Mouse (Mus musculus) hindbrain, embryonic 13.5 days (tissue): ENCODE measurements at regions not wholly inside any gene's neighbourhood (a gene's known extent, or its start where the extent isn't known, plus 50 kb on each side); places are given as distances from the start of the nearest gene placed in this dataset.

Experiments used
- ATAC-seq: fragments of 200-750 bp; cut with Nextera tagmentation; 2 replicates; pipeline ENCODE4 v1.8.0; 2017; ENCODE audit warnings: moderate TSS enrichment; ENCODE audit not compliant: low FRiP score
- H3K27ac ChIP-seq: fragments of 300-500 bp; sonication (generic); 2 replicates; pipeline ENCODE4 v1.5.1; 2015; ENCODE audit warnings: inconsistent platforms, mild to moderate bottlenecking, moderate library complexity
- H3K27me3 ChIP-seq: fragments of 300-500 bp; sonication (generic); 2 replicates; pipeline ENCODE4 v1.6.1; 2015; ENCODE audit warnings: mild to moderate bottlenecking, inconsistent platforms
- H3K36me3 ChIP-seq: fragments of 300-500 bp; sonication (generic); 2 replicates; pipeline ENCODE4 v1.6.1; 2015; ENCODE audit warnings: mild to moderate bottlenecking, inconsistent platforms
- H3K4me1 ChIP-seq: fragments of 300-500 bp; sonication (generic); replicated peaks from 2 replicates; pipeline ENCODE4 v1.6.1; 2015; ENCODE audit warnings: inconsistent platforms
- H3K4me2 ChIP-seq: fragments of 300-500 bp; sonication (generic); 2 replicates; pipeline ENCODE4 v1.6.1; 2015; ENCODE audit warnings: inconsistent platforms, mild to moderate bottlenecking, moderate library complexity
- H3K4me3 ChIP-seq: fragments of 300-500 bp; sonication (generic); 2 replicates; pipeline ENCODE4 v1.5.1; 2015; ENCODE audit warnings: mild to moderate bottlenecking, inconsistent platforms
- H3K9ac ChIP-seq: fragments of 300-500 bp; sonication (generic); 2 replicates; pipeline ENCODE4 v1.6.1; 2015; ENCODE audit warnings: mild to moderate bottlenecking, inconsistent platforms
- H3K9me3 ChIP-seq: fragments of 300-500 bp; sonication (generic); 2 replicates; pipeline ENCODE4 v1.6.1; 2016; ENCODE audit warnings: inconsistent platforms
- WGBS: fragments of 180-500 bp; shearing (Covaris S2); methylation state at CpG from one replicate; pipeline ENCODE4 v1.1.7; 2015; 5-methylcytosine and 5-hydroxymethylcytosine counted together

GRCm38 (mm10) chr12:58743800-58744199, 268.0 kb downstream of the Sec23a start:
- ATAC-seq = no peak

GRCm38 (mm10) chr12:58728094-58728493, 283.7 kb downstream of the Sec23a start:
- 75% methylated on average over 1 of the region's 1 CpGs for WGBS
- no peaks in the 10 kb centered on the region for H3K4me1 ChIP-seq
- H3K9ac ChIP-seq = no peak overlapping the region
- no peak overlapping the region for H3K27ac ChIP-seq
- H3K9me3 ChIP-seq = no peaks in the 10 kb centered on the region
- no peaks in the 10 kb centered on the region for H3K27me3 ChIP-seq
- ATAC-seq = no peak
- H3K4me3 ChIP-seq = no peak overlapping the region
- no peak overlapping the region for H3K4me2 ChIP-seq
- no peaks in the 10 kb centered on the region for H3K36me3 ChIP-seq

More at GRCm38 (mm10) chr12:58743800-58744199, 268.0 kb downstream of the Sec23a start:
- Histone ChIP-seq H3K4me3 (no peak overlapping the region), H3K4me1 (no peaks in the 10 kb centered on the region), H3K27ac (no peak overlapping the region), H3K9ac (no peak overlapping the region), H3K9me3 (no peaks in the 10 kb centered on the region), H3K36me3 (no peaks in the 10 kb centered on the region), H3K4me2 (no peak overlapping the region), H3K27me3 (no peaks in the 10 kb centered on the region)
- WGBS = 82% methylated on average over 1 of the region's 1 CpGs

DNA sequence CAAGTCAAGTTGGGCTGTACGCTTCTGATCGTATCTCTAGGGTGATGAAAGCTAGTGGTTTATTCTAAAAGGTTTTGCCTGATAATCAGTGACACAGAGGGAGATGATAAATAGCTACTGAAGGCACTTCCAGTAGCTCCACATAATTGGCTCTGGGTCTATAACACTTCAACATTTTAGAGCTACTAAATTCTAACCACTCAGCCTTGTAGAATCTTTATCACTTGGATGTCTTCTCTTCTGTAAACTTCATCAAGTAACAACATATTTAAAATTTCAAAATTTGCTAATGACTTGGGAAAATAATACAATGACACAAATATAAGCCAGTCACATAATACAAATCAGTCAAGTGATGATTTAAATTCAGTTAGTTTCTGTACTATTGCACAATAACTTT, 284.3 kb downstream of the Sec23a start:
- H3K36me3 ChIP-seq = no peaks in the 10 kb centered on the region
- H3K9ac ChIP-seq = no peak overlapping the region
- H3K27ac ChIP-seq = no peak overlapping the region

DNA sequence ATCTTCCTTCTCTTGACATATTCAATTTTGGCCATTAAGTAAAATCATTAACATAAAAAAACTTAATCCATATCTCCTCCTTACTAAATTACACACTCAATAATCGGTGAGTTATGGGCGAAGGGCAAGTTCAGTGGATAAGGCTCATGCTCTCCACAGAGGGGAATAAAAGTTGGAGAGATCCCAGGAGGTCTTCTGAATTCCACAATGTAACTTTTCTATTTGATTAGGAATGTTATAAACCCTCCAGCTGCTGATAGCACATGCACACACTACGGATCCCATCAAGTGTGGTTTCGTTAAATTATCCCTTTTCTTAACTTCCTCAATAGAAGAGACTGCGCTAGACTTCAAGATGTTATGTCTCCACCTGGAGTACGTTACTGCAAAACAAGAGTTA, 293.9 kb downstream of the Sec23a start:
- Histone ChIP-seq H3K9me3 (no peaks in the 10 kb centered on the region), H3K9ac (no peak overlapping the region), H3K4me3 (no peak overlapping the region), H3K4me1 (no peaks in the 10 kb centered on the region), H3K4me2 (no peak overlapping the region), H3K36me3 (no peaks in the 10 kb centered on the region), H3K27me3 (no peaks in the 10 kb centered on the region), H3K27ac (no peak overlapping the region)
- 95% methylated on average over 6 of the region's 6 CpGs for WGBS
- no peak for ATAC-seq

More for the DNA sequence above, 284.3 kb downstream of the Sec23a start:
- H3K4me1 ChIP-seq = no peaks in the 10 kb centered on the region
- 86% methylated on average over 2 of the region's 2 CpGs for WGBS
- H3K27me3 ChIP-seq = no peaks in the 10 kb centered on the region
- H3K4me3 ChIP-seq = no peak overlapping the region
- no peaks in the 10 kb centered on the region for H3K9me3 ChIP-seq
- no peak for ATAC-seq
- no peak overlapping the region for H3K4me2 ChIP-seq

- 87% methylated on average over 1 of the region's 1 CpGs for WGBS
- Histone ChIP-seq H3K4me1 (no peaks in the 10 kb centered on the region), H3K27ac (no peak overlapping the region), H3K4me3 (no peak overlapping the region), H3K27me3 (no peaks in the 10 kb centered on the region), H3K4me2 (no peak overlapping the region), H3K9me3 (no peaks in the 10 kb centered on the region), H3K9ac (no peak overlapping the region), H3K36me3 (no peaks in the 10 kb centered on the region)
- no peak for ATAC-seq
Observed at GRCm38 (mm10) chr12:58714207-58714606, 297.6 kb downstream of the Sec23a start.

DNA sequence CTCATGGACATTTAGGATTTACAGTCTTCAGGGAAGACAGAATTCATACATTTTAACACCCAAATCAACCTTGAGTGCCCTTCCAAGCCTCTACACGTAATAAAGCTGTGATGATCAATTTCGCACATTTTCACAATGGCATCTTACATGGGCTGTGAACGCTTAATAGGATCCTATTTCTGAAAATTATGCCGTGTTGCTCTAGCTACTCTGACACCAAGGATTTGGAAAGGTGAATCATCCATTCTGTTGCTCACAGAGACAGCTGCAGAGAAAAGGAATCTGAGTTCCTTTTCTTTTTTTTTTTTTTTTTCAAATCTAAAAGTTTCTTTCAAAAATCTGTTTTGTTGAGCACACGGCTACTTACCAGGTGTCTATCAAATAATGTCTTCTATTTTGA, 316.1 kb downstream of the Sec23a start:
- 82% methylated on average over 5 of the region's 5 CpGs for WGBS
- Histone ChIP-seq H3K36me3 (no peaks in the 10 kb centered on the region), H3K9ac (no peak overlapping the region), H3K9me3 (no peaks in the 10 kb centered on the region; the same call in 1 of the 2 replicates), H3K4me2 (no peak overlapping the region), H3K27me3 (no peaks in the 10 kb centered on the region), H3K4me3 (no peak overlapping the region), H3K27ac (no peak overlapping the region), H3K4me1 (no peaks in the 10 kb centered on the region)
- ATAC-seq = no peak

GRCm38 (mm10) chr12:58669914-58670635, 341.7 kb downstream of the Sec23a start:
- peak; percentile 86 for ATAC-seq
- H3K27ac ChIP-seq = no peak overlapping the region
- no peaks in the 10 kb centered on the region for H3K9me3 ChIP-seq
- H3K4me3 ChIP-seq = no peak overlapping the region
- no peaks in the 10 kb centered on the region for H3K36me3 ChIP-seq
- WGBS = 70% methylated on average over 3 of the region's 3 CpGs
- H3K4me1 ChIP-seq = no peaks in the 10 kb centered on the region
- H3K9ac ChIP-seq = no peak overlapping the region
- H3K4me2 ChIP-seq = no peak overlapping the region
- no peaks in the 10 kb centered on the region for H3K27me3 ChIP-seq

DNA sequence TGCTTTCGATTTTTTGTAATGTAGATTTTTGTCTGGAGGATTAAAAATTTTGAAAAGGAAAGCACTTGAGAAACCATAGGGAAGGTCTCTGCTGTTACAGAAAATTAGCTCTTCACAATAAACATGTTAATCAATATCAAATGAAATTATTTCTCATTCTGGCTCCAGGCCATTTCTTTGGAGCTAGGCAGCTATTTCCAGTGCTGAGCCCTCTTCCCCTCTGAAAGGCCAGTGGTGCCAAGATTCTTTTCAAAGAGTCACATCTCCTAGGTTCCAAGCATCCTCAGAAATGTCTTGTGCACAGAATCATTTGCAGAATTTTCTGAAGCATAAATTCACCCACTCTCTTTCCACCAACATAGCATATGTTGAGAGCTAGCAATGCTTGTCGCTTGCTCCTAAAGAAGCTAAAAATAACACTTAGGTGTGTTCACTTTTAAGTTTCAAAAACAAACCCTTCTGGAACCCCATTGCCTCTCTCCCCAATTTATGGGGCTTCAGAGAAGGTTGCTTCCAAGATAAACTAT, 357.2 kb downstream of the Sec23a start:
- Histone ChIP-seq H3K9me3 (no peaks in the 10 kb centered on the region), H3K4me1 (peaks cover 8% of the 10 kb centered on the region; the same call in 1 of the 2 replicates), H3K27ac (no peak overlapping the region), H3K36me3 (no peaks in the 10 kb centered on the region), H3K4me3 (no peak overlapping the region), H3K9ac (no peak overlapping the region), H3K4me2 (no peak overlapping the region), H3K27me3 (no peaks in the 10 kb centered on the region)
- 88% methylated on average over 2 of the region's 2 CpGs for WGBS
- no peak for ATAC-seq

GRCm38 (mm10) chr12:58653751-58654150, 358.1 kb downstream of the Sec23a start:
- Histone ChIP-seq H3K4me1 (peaks cover 8% of the 10 kb centered on the region; the same call in 1 of the 2 replicates), H3K27me3 (no peaks in the 10 kb centered on the region), H3K27ac (0 out of 2 replicates have a peak overlapping the region, but pooled peaks have one; percentile 70), H3K9me3 (no peaks in the 10 kb centered on the region), H3K4me2 (no peak overlapping the region), H3K36me3 (no peaks in the 10 kb centered on the region), H3K9ac (no peak overlapping the region), H3K4me3 (no peak overlapping the region)
- WGBS = 64% methylated on average over 6 of the region's 6 CpGs
- ATAC-seq = no peak

DNA sequence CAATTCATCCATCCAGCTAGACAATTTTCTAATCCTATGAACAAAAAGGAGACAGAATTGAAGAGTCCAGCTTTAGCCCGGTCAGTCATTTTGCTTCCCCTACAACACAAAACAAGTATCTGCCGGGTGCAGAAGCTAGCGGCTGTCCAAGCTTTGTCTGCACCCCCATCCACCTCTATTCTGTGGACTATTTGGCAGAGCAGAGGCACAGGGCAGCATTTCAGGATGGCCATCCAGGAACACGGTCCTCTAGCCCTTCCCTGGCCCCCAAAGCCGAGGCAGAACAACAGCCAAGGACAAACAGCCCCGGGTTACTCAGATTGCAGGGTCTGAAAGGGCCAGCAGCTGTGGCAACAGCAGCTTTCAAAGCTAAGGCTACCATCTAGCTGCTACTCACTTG, 358.6 kb downstream of the Sec23a start:
- H3K4me3 ChIP-seq = no peak overlapping the region
- peaks cover 8% of the 10 kb centered on the region; the same call in 1 of the 2 replicates for H3K4me1 ChIP-seq
- no peak overlapping the region for H3K4me2 ChIP-seq
- ATAC-seq = no peak
- no peaks in the 10 kb centered on the region for H3K27me3 ChIP-seq
- no peak overlapping the region for H3K9ac ChIP-seq
- peak overlapping the region; percentile 70; the same call in 1 of the 2 replicates for H3K27ac ChIP-seq
- no peaks in the 10 kb centered on the region for H3K9me3 ChIP-seq
- WGBS = 62% methylated on average over 6 of the region's 6 CpGs
- H3K36me3 ChIP-seq = no peaks in the 10 kb centered on the region

DNA sequence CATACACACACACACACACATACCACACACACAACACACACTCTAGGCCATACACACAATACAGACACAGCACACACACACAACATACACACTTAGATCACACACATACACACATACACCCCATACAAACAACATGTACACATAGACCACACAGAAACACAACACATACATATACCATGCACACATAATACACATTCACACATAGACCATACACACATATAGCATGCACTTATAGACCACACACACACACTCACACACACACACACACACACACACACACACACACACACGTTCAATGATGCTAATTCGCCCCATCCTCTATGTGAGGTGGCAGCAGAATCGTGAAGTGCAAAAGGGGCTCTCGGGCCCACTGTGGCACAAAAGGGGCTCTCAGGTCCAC, 359.1 kb downstream of the Sec23a start:
- Histone ChIP-seq H3K36me3 (no peaks in the 10 kb centered on the region), H3K9ac (no peak overlapping the region), H3K9me3 (no peaks in the 10 kb centered on the region), H3K4me1 (peaks cover 8% of the 10 kb centered on the region; the same call in 1 of the 2 replicates), H3K4me3 (no peak overlapping the region), H3K4me2 (no peak overlapping the region), H3K27me3 (no peaks in the 10 kb centered on the region), H3K27ac (no peak overlapping the region)
- 0 out of 2 replicates have a peak, but pooled peaks have one; percentile 36 for ATAC-seq
- 86% methylated on average over 4 of the region's 4 CpGs for WGBS

DNA sequence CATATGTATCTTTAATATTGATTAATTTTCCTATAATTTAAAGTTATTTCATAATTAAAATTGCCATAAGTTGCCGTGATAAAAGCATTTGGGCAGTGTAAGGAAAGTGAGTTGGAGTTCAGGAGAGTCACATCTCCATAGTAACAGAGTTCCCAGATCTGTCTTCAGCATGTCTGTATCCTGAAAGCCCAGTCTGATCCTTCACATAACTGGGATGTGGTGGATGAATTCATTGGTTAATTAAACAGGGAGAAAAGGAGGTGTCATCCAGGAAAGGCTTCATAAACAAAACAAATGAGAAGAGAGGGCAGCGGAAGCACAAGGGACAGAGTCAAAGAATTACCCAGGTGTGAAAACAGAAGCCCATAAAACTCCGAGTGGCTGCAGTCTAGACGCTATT, 363.5 kb downstream of the Sec23a start:
- peaks cover 4% of the 10 kb centered on the region; the same call in 1 of the 2 replicates for H3K4me1 ChIP-seq
- 29% methylated on average over 4 of the region's 4 CpGs for WGBS
- no peaks in the 10 kb centered on the region for H3K9me3 ChIP-seq
- H3K4me2 ChIP-seq = no peak overlapping the region
- ATAC-seq = no peak
- no peak overlapping the region for H3K27ac ChIP-seq
- H3K9ac ChIP-seq = no peak overlapping the region
- no peak overlapping the region for H3K4me3 ChIP-seq
- H3K27me3 ChIP-seq = no peaks in the 10 kb centered on the region
- no peaks in the 10 kb centered on the region for H3K36me3 ChIP-seq

- ATAC-seq = no peak
- Histone ChIP-seq H3K4me2 (no peak overlapping the region), H3K27ac (no peak overlapping the region), H3K4me3 (no peak overlapping the region), H3K9ac (no peak overlapping the region), H3K27me3 (no peaks in the 10 kb centered on the region), H3K36me3 (no peaks in the 10 kb centered on the region), H3K4me1 (no peaks in the 10 kb centered on the region), H3K9me3 (no peaks in the 10 kb centered on the region)
- WGBS = 64% methylated on average over 3 of the region's 3 CpGs
Observed at GRCm38 (mm10) chr12:58643843-58644242, 368.0 kb downstream of the Sec23a start.
